Mouse (Mus musculus): ENCODE measurements around the gene Pla2g2c.

DNA sequence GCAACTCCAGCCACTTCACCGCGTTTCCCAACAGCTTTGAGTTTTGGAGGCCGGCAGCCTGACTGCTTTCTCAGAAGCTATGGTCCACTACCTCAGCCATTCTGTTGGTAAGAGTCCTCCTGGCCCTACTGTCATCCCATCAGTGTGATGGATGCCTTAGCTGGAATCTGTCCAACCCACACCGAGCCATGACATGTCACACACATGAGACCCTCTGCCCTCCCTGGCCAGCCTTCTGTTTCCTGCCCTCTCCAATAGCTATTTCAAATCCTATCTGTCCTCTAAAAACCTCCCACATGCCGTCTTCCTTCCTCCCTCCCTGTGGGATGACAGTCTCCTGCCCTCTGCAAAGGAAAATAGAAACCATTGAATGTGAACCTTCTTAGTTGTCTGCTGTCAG is 1.2 kb downstream of the Pla2g2c start:
- TF ChIP-seq POLR2A (IDR thresholded peaks at IDR 0.05; ENCODE audit: extremely low read depth, insufficient read depth, low read length) (no peak), CTCF (IDR thresholded peaks at IDR 0.05; ENCODE audit: extremely low read depth, insufficient read depth, low read length) (no peak)
